Mouse (Mus musculus): ENCODE measurements around the gene Scn4a.

DNA sequence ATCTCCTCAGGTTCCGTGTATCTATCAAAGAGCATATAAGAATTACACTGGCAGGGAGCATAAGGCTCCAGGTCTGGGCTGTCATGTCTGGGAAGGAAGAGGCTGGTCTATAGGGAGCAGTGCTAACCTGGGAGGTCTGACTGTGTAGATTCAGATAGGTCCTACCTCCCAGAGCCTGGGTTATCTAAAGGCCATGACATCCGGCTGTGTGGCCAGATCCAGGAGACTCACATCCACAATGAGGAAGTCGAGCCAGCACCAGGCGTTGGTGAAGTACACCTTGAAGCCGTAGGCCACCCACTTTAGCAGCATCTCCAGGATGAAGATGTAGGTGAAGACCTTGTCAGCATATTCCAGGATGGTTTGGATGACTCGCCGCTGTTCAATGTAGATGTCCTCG lies 26.6 kb downstream of the Scn4a start:
- TF ChIP-seq CTCF (IDR thresholded peaks at IDR 0.05; ENCODE audit: extremely low read depth, insufficient read depth, low read length), result no peak
- no peak for TF ChIP-seq POLR2A (IDR thresholded peaks at IDR 0.05; ENCODE audit: extremely low read depth, insufficient read depth, low read length)

All from cortical plate, adult 2 months (tissue).